Mouse (Mus musculus) liver, postnatal 0 days (tissue): ENCODE data around the gene Ajm1.

Experiments used
- CTCF ChIP-seq: sonication (generic); IDR thresholded peaks from 2 replicates; pipeline ENCODE4 v1.5.1; 2016; ENCODE audit warnings: antibody characterized with exemption, low read depth
- EP300 ChIP-seq: IDR thresholded peaks from 2 replicates; pipeline ENCODE4 v1.6.1; 2016; ENCODE audit warnings: antibody characterized with exemption, low read depth, mild to moderate bottlenecking

DNA sequence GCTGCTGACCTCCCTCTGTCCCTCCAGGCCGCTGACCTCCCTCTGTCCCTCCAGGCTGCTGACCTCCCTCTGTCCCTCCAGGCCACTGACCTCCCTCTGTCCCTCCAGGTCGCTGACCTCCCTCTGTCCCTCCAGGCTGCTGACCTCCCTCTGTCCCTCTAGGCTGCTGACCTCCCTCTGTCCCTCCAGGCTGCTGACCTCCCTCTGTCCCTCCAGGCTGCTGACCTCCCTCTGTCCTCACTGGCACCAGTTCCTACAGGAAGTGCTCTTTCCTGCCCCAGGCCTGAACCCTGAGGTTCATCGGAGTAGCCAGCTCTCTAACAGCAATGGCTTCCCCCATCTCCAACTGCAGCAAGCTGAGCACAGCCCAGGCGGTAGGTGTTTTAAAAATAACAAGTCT lies 47.2 kb upstream of the Ajm1 start:
- TF ChIP-seq CTCF, result no peak
- TF ChIP-seq EP300, result peak; percentile 50; the same call in 1 of the 2 replicates
